Mouse (Mus musculus) liver, embryonic 12.5 days (tissue): ENCODE data around the gene Cyb5d2. TPM values are rescaled to one million over a fixed set of nuclear protein-coding genes. Genes with fewer than 3 reads are reported as not detected.

Source experiments
- ATAC-seq: fragments of 200-750 bp; cut with Nextera tagmentation; 2 replicates; pipeline ENCODE4 v1.8.0; 2017; ENCODE audit warnings: moderate number of reproducible peaks, mild to moderate bottlenecking, moderate library complexity
- H3K27ac ChIP-seq: fragments of 300-500 bp; sonication (generic); 2 replicates; pipeline ENCODE4 v1.5.1; 2016; ENCODE audit warnings: mild to moderate bottlenecking
- H3K27me3 ChIP-seq: fragments of 300-500 bp; sonication (generic); replicated peaks from 2 replicates; pipeline ENCODE4 v1.6.1; 2016; ENCODE audit warnings: mild to moderate bottlenecking, moderate library complexity
- H3K36me3 ChIP-seq: fragments of 300-500 bp; sonication (generic); 2 replicates; pipeline ENCODE4 v1.6.1; 2016; ENCODE audit warnings: mild to moderate bottlenecking, moderate library complexity
- H3K4me1 ChIP-seq: fragments of 300-500 bp; sonication (generic); 2 replicates; pipeline ENCODE4 v1.6.1; 2016
- H3K4me2 ChIP-seq: fragments of 300-500 bp; sonication (generic); 2 replicates; pipeline ENCODE4 v1.6.1; 2016; ENCODE audit warnings: mild to moderate bottlenecking, moderate library complexity
- H3K4me3 ChIP-seq: fragments of 300-500 bp; sonication (generic); 2 replicates; pipeline ENCODE4 v1.5.1; 2016; ENCODE audit warnings: mild to moderate bottlenecking, moderate library complexity
- H3K9ac ChIP-seq: fragments of 300-500 bp; sonication (generic); 2 replicates; pipeline ENCODE4 v1.6.1; 2016; ENCODE audit warnings: mild to moderate bottlenecking, moderate library complexity
- H3K9me3 ChIP-seq: fragments of 300-500 bp; sonication (generic); replicated peaks from 2 replicates; pipeline ENCODE4 v1.6.1; 2016; ENCODE audit warnings: mild to moderate bottlenecking, moderate library complexity
- WGBS: fragments of 180-500 bp; shearing (Covaris S2); methylation state at CpG from one replicate; pipeline ENCODE4 v1.1.7; 2016; ENCODE audit not compliant: insufficient replicate concordance; 5-methylcytosine and 5-hydroxymethylcytosine counted together
- polyA plus RNA-seq: library from polyadenylated mRNA; unstranded; fragments of >200 nt; fragmentation: Nextera tagmentation; extraction: Ambion mirVana; gene quantifications from 2 replicates; pipeline ENCODE4 v1.2.1, GENCODE M21; 2016

Cyb5d2 gene
- polyA plus RNA-seq, 1 experiment from 2014 or later = 4.9 TPM

DNA sequence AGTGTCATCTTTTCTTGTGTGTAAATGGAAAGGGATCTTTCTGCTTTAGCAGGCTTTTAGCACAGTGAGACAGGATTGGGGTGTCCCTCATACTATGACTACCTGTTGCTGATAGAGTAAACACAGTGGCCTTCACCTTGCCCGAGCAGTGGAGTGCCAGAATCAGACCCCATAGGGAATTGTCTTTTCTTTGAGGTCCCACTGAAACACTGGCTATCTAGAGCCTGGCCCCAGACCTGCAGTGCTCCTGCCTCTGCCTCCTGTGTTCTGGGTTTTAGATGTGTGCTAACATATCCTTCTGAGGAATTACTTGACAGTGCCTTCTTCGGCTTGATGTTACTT is 60.5 kb downstream of the Cyb5d2 start:
- H3K9me3 ChIP-seq = no peaks in the 10 kb centered on the region
- peaks cover 89% of the 10 kb centered on the region for H3K36me3 ChIP-seq
- H3K9ac ChIP-seq = no peak overlapping the region
- no peak overlapping the region for H3K4me3 ChIP-seq
- 81% methylated on average over 2 of the region's 2 CpGs for WGBS
- no peak for ATAC-seq
- H3K27me3 ChIP-seq = no peaks in the 10 kb centered on the region
- no peaks in the 10 kb centered on the region for H3K4me1 ChIP-seq
- H3K27ac ChIP-seq = no peak overlapping the region
- no peak overlapping the region for H3K4me2 ChIP-seq

DNA sequence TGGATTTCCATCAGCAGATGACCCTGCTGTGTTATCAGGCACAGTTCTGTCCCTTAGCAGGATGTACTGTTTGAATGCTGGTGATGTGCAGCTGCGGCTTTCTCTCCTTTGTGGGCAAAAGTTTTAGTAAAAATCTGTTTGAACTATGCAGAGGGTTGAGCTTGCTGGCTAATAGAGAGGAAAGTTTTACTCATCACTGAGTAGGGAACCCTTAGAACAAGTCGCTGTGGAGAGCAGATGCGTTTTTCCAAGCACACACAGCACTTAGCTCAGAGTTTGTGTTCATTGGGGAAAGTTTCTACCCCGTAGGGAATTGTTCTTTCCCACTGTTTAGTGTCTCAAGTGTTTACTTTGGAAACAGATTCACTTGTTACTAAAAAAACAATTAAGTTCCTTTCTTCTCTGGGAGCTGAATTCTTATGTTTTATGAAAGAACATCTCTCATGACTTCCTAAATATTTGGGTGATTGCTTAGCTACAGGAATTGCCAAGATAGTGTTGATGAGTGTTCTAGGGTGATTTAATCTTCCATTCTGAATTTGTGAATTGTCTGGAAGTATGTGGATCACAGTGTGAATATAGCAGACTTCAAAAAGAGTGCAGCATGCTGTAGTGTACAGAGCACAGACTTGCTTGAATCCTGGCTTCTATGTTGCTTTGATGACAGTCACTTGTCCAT is 61.0 kb downstream of the Cyb5d2 start:
- H3K9ac ChIP-seq = no peak overlapping the region
- H3K9me3 ChIP-seq = no peaks in the 10 kb centered on the region
- H3K4me1 ChIP-seq = no peaks in the 10 kb centered on the region
- WGBS = 82% methylated on average over 4 of the region's 4 CpGs
- no peak overlapping the region for H3K4me2 ChIP-seq
- H3K4me3 ChIP-seq = no peak overlapping the region
- H3K27ac ChIP-seq = no peak overlapping the region
- ATAC-seq = no peak
- peaks cover 89% of the 10 kb centered on the region for H3K36me3 ChIP-seq
- no peaks in the 10 kb centered on the region for H3K27me3 ChIP-seq

DNA sequence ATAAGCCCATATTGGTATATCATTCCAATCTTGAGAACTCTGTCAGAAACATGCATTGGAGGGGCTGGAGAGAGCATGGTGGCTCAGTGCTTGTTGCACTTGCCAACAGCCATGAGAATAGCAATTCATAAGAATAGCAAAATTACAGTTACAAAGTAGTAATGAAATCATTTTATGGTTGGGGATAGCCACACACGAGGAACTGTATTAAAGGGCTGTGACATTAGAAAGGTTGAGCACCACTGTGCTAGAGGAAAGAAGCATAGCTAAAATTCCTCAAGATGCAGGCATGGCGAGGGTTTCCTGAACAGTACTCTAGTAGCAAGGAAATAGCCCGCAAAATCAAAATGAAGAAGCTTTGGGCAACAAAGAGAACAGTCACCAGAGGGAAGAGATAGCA is 62.2 kb downstream of the Cyb5d2 start:
- Histone ChIP-seq H3K36me3 (peaks cover 89% of the 10 kb centered on the region), H3K4me2 (no peak overlapping the region), H3K9me3 (no peaks in the 10 kb centered on the region), H3K4me3 (no peak overlapping the region), H3K27ac (no peak overlapping the region), H3K9ac (no peak overlapping the region), H3K27me3 (no peaks in the 10 kb centered on the region), H3K4me1 (no peaks in the 10 kb centered on the region)
- no peak for ATAC-seq
- WGBS = 78% methylated on average over 3 of the region's 3 CpGs

Other genes with a start within 250 kb of the Cyb5d2 start
- 1.8 and 2.0 TPM in 2 replicates for gene Spns3, start 245.6 kb downstream of the Cyb5d2 start, polyA plus RNA-seq
- 36.7 and 37.3 TPM in 2 replicates for gene Ube2g1, start 188.9 kb downstream of the Cyb5d2 start, polyA plus RNA-seq
- gene Ankfy1, start 106.1 kb downstream of the Cyb5d2 start, polyA plus RNA-seq = 18.3 and 18.6 TPM in 2 replicates
- gene Zzef1, start 84 bp upstream of the Cyb5d2 start, polyA plus RNA-seq = 5.6 and 6.6 TPM in 2 replicates
- 17.5 and 18.9 TPM in 2 replicates for gene Atp2a3, start 165.0 kb upstream of the Cyb5d2 start, polyA plus RNA-seq
- 12.7 and 15.0 TPM in 2 replicates for gene P2rx1, start 203.0 kb upstream of the Cyb5d2 start, polyA plus RNA-seq
- gene Camkk1, start 222.9 kb upstream of the Cyb5d2 start, polyA plus RNA-seq = 1.8 and 1.9 TPM in 2 replicates